Mouse (Mus musculus) forebrain, embryonic 16.5 days (tissue): ENCODE data around the gene Klhl25. TPM values are rescaled to one million over a fixed set of nuclear protein-coding genes. Genes with fewer than 3 reads are reported as not detected.
A peak's percentile ranks its signal among the peaks of the same experiment; 100 is the strongest.
"Not testable (repeated sequence)": the region's sequence is repeated elsewhere in the genome, so short reads cannot be mapped to it uniquely, and the experiment has no call there.

Experiments used
- ATAC-seq: fragments of 200-750 bp; cut with Nextera tagmentation; 2 replicates; pipeline ENCODE4 v1.8.0; 2017; ENCODE audit warnings: mild to moderate bottlenecking, moderate library complexity
- H3K27ac ChIP-seq: fragments of 300-500 bp; sonication (generic); 2 replicates; pipeline ENCODE4 v1.5.1; 2014; ENCODE audit warnings: low read length, control low read depth
- H3K27me3 ChIP-seq: fragments of 300-500 bp; sonication (generic); replicated peaks from 2 replicates; pipeline ENCODE4 v1.6.1; 2014; ENCODE audit warnings: low read length; ENCODE audit not compliant: control insufficient read depth, insufficient read depth
- H3K36me3 ChIP-seq: fragments of 300-500 bp; sonication (generic); 2 replicates; pipeline ENCODE4 v1.6.1; 2014; ENCODE audit not compliant: control insufficient read depth, insufficient read depth
- H3K4me1 ChIP-seq: fragments of 300-500 bp; sonication (generic); replicated peaks from 2 replicates; pipeline ENCODE4 v1.6.1; 2014; ENCODE audit warnings: low read length; ENCODE audit not compliant: control insufficient read depth, insufficient read depth
- H3K4me2 ChIP-seq: fragments of 300-500 bp; sonication (generic); 2 replicates; pipeline ENCODE4 v1.6.1; 2014; ENCODE audit warnings: mild to moderate bottlenecking, low read length, control low read depth
- H3K4me3 ChIP-seq: fragments of 300-500 bp; sonication (generic); replicated peaks from 2 replicates; pipeline ENCODE4 v1.5.1; 2014; ENCODE audit warnings: mild to moderate bottlenecking, low read length, control low read depth
- H3K9ac ChIP-seq: fragments of 300-500 bp; sonication (generic); replicated peaks from 2 replicates; pipeline ENCODE4 v1.6.1; 2014; ENCODE audit warnings: low read depth, low read length, control low read depth
- H3K9me3 ChIP-seq: fragments of 300-500 bp; sonication (generic); 2 replicates; pipeline ENCODE4 v1.6.1; 2016; ENCODE audit warnings: low read length; ENCODE audit not compliant: control insufficient read depth
- WGBS: fragments of 180-500 bp; shearing (Covaris S2); extraction: QIAGEN DNeasy Blood & Tissue Kit; methylation state at CpG from one replicate; pipeline ENCODE4 v1.1.7; 2014; 5-methylcytosine and 5-hydroxymethylcytosine counted together
- polyA plus RNA-seq: library from polyadenylated mRNA; unstranded; fragments of >200 nt; fragmentation: Nextera tagmentation; extraction: Ambion mirVana; gene quantifications from 2 replicates; pipeline ENCODE4 v1.2.1, GENCODE M21; 2015

Gene Klhl25
- polyA plus RNA-seq, 1 experiment from 2014 or later = 43.7 TPM

DNA sequence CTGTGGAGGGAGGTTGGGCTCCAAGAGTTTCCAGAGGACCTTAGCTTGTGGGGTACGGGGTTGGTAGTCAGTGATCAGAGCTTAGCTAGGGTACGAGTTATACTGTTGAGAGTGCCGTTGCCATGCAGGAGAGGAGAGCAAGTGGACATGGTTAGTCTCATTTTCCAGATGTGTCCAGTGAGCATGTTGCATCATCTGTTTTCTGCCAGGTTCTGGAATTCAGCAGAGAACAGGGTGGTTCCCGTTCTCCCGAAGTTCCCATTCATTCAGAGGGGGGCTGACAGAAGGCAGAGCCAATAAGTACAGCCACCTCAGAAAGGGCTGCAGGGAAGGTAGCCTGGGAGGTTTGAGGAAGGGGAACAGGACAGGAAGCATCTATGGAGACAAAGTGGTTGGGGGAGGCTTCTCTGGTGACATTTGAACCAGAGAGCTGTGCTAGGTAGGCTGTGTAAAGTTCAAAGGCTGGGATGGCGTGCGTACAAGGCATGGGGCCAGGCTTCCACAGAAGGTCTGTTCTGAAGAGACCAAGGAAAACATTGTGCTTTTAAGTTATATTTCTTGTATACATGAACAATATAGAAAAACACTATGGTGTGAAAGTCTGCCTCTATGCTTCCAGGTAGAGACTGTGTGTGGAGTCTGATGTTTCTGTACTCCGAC, 5.2 kb downstream of the Klhl25 start:
- Histone ChIP-seq H3K27me3 (no peaks in the 10 kb centered on the region), H3K9ac (no peak overlapping the region), H3K4me3 (no peak overlapping the region), H3K27ac (peak overlapping the region; percentile 46; the same call in 1 of the 2 replicates), H3K9me3 (no peaks in the 10 kb centered on the region), H3K4me2 (peak overlapping the region; percentile 14), H3K36me3 (no peaks in the 10 kb centered on the region), H3K4me1 (peaks cover 60% of the 10 kb centered on the region)
- 50% methylated on average over 8 of the region's 8 CpGs for WGBS
- no peak for ATAC-seq

DNA sequence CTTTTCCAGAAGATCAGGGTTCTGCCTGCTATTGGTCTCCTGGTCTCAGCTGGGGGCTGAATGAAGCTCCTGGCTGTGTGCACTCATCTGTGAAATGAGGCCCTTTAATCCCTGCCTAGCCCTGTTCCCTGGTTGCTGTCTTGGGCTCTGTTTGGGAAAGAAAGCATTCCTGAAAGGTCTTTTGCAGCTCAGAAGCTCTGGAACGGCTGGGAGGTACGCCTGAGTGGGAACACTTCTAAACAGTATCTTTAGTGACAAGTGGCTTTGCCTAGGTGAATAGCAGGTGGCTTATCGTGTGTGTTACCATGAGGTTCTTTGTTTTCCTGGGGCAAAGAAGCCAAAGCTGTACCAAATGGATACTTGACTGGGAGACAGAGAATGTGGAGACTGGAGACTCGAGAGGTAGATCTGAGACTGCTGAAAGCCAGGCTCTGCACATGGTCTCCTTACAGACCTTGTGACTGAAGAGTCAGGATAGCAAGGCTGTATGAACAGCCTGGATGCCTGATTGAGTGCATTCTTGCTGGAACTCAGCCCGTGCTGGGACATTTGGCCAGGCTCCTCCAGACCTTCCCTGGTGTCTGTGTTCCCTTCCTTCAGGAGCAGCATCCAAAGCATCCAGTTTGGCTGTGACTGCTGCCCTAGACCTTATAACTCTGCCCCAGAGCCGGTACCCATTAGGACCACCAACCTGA, 6.3 kb downstream of the Klhl25 start:
- peak overlapping the region; percentile 54 for H3K27ac ChIP-seq
- H3K4me1 ChIP-seq = peaks cover 54% of the 10 kb centered on the region
- 10% methylated on average over 6 of the region's 6 CpGs for WGBS
- ATAC-seq = no peak
- H3K4me3 ChIP-seq = no peak overlapping the region
- no peaks in the 10 kb centered on the region for H3K9me3 ChIP-seq
- H3K9ac ChIP-seq = peak overlapping the region; percentile 39
- no peaks in the 10 kb centered on the region for H3K36me3 ChIP-seq
- no peaks in the 10 kb centered on the region for H3K27me3 ChIP-seq
- peak overlapping the region; percentile 13 for H3K4me2 ChIP-seq

DNA sequence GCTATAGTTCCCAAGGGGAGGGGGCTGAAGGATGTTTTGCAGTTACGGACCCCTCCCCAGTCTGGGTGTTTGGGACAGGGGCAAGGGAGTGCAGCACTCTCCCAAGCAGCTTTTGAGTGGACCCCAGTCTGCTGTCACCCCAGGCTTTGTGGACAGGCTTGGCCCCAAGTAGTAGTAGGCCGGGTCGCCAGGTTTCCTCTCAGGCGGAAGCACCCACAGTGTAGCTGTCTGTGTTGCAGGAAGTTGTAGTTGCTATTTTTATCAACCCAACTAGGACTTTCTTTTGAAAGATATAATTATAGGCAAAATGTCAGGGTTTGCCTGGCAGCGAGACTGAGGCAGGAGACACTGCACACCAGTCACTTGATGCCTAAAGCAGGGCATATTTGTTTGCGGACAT, 6.9 kb downstream of the Klhl25 start:
- no peak for ATAC-seq
- Histone ChIP-seq H3K9me3 (no peaks in the 10 kb centered on the region), H3K4me2 (peak overlapping the region; percentile 13; the same call in 1 of the 2 replicates), H3K4me1 (peaks cover 51% of the 10 kb centered on the region), H3K36me3 (no peaks in the 10 kb centered on the region), H3K27ac (peak overlapping the region; percentile 54), H3K4me3 (no peak overlapping the region), H3K9ac (peak overlapping the region; percentile 39), H3K27me3 (no peaks in the 10 kb centered on the region)
- WGBS = 52% methylated on average over 6 of the region's 6 CpGs

GRCm38 (mm10) chr7:75856259-75856658, 8.1 kb downstream of the Klhl25 start:
- H3K4me1 ChIP-seq = peaks cover 47% of the 10 kb centered on the region
- ATAC-seq = no peak
- WGBS = 94% methylated on average over 11 of the region's 11 CpGs

GRCm38 (mm10) chr7:75859771-75860196, 11.7 kb downstream of the Klhl25 start:
- Histone ChIP-seq H3K4me2 (no peak overlapping the region), H3K9ac (no peak overlapping the region), H3K4me1 (peaks cover 14% of the 10 kb centered on the region), H3K27ac (peak overlapping the region; percentile 10; the same call in 1 of the 2 replicates), H3K27me3 (no peaks in the 10 kb centered on the region), H3K36me3 (no peaks in the 10 kb centered on the region; the same call in 1 of the 2 replicates), H3K4me3 (no peak overlapping the region), H3K9me3 (peaks cover 2% of the 10 kb centered on the region; the same call in 1 of the 2 replicates)
- 0 out of 2 replicates have a peak, but pooled peaks have one; percentile 18 for ATAC-seq
- WGBS = 80% methylated on average over 9 of the region's 9 CpGs

More at GRCm38 (mm10) chr7:75856259-75856658, 8.1 kb downstream of the Klhl25 start:
- Histone ChIP-seq H3K27me3 (no peaks in the 10 kb centered on the region), H3K9ac (no peak overlapping the region), H3K9me3 (no peaks in the 10 kb centered on the region), H3K36me3 (no peaks in the 10 kb centered on the region), H3K4me3 (no peak overlapping the region), H3K4me2 (no peak overlapping the region), H3K27ac (no peak overlapping the region)

DNA sequence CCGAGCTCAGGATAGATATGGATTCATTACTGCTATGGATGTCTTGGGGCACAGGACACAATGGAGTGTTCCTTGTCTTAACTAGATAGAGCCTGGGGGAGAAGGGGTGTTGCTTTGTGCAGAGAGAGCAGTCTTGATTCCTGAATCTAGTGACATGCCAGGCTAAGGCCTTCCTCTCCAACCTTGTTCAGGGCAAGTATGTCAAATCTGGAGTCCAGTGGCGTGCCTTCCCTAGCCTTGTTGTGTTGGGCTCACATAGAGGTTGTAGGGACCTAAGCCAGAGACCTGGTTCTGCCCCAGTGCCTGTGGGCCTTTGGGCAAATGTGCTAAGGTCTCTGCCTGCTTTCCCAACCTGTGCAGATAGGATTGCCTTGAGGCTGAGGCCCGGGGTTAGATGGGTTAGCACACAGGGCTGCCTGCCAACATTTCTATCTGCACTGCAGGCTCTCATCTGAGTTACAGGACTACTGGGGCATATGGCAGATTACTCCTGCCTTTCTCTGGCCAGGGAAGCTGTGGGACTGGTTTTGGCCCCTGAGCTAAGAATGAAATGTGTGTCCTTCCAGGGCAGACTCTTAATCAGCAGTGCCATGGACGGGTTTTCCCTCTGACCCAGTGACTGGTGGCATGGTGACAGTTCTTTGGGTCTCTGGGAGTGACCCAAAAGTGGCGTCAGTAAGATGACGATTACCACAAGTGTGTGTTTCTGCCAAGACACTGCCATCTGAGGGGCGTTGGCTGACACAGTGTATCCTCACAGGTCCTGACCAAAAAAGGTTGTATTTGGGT, 13.7 kb downstream of the Klhl25 start:
- H3K27me3 ChIP-seq, H3K27ac ChIP-seq, H3K4me2 ChIP-seq, H3K4me1 ChIP-seq, H3K9me3 ChIP-seq, H3K4me3 ChIP-seq, ATAC-seq, H3K9ac ChIP-seq: not testable (repeated sequence)
- H3K36me3 ChIP-seq = peaks cover 16% of the 10 kb centered on the region
- 78% methylated on average over 6 of the region's 7 CpGs for WGBS

GRCm38 (mm10) chr7:75862427-75862781, 14.3 kb downstream of the Klhl25 start:
- H3K9me3 ChIP-seq, H3K27me3 ChIP-seq, ATAC-seq, H3K4me1 ChIP-seq, H3K9ac ChIP-seq, H3K4me3 ChIP-seq, H3K4me2 ChIP-seq, H3K27ac ChIP-seq: not testable (repeated sequence)
- WGBS = 91% methylated on average over 6 of the region's 6 CpGs
- peaks cover 20% of the 10 kb centered on the region for H3K36me3 ChIP-seq

DNA sequence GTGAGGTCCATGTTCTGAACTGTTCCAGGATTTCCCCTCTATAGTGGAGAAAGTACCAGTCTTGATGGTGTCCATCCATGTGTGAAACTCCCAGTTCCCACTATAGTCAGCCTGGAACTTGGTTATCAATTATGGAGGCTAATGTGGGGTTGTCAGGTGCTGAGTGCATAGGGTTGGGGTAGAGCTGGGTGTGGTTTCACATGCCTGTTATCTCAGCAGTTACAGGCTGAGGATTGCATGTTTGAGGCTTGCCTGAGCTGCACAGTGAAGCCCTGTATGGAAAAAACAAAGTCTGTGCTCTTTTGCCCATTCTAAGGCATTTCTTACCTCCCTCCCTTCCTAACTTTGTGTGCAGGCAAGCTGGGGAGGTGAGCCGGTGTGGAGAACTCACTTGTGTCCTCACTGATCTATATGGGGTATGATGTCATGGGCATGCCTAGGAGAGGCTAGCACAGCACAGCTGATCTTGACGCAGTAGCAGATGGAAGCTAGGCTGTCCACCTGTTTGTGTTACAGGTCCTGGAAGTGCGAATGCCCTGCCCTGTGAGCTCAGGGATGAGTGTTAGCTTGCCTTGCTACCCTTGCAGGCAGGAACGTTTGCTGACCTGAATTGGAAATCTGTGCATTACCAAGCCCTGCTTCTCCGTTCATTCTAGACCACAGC, 15.3 kb downstream of the Klhl25 start:
- not testable (repeated sequence) for H3K9ac ChIP-seq, H3K4me3 ChIP-seq, H3K9me3 ChIP-seq, H3K4me1 ChIP-seq, H3K27ac ChIP-seq, H3K4me2 ChIP-seq, ATAC-seq, H3K27me3 ChIP-seq
- 91% methylated on average over 5 of the region's 5 CpGs for WGBS
- H3K36me3 ChIP-seq = peaks cover 20% of the 10 kb centered on the region

DNA sequence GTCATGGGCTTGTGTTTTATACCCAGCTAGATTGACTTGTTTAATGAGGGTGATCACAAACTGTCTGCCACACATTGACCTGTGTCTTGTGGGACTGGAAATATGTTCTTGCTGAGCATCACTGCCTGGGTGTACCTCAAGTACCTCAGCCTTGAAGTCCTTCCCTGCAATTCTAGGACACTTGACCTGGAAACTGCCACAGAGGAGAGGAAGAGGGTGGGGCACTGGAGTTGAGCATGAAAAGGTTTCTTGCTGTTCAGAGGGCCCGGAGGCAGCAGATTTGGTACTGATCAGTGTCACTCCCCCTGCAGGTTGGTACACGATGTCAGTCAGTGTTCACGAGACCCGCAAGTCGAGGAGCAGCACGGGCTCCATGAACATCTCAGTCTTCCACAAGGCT, 16.9 kb downstream of the Klhl25 start:
- ATAC-seq = no peak
- Histone ChIP-seq H3K27me3 (no peaks in the 10 kb centered on the region), H3K27ac (no peak overlapping the region), H3K36me3 (peaks cover 20% of the 10 kb centered on the region), H3K4me2 (no peak overlapping the region), H3K4me1 (no peaks in the 10 kb centered on the region), H3K9me3 (peaks cover 3% of the 10 kb centered on the region; the same call in 1 of the 2 replicates), H3K4me3 (no peak overlapping the region), H3K9ac (no peak overlapping the region)
- 96% methylated on average over 6 of the region's 6 CpGs for WGBS
